Mouse (Mus musculus) neural tube, embryonic 12.5 days (tissue): ENCODE data around the gene Bcas1. TPM values are rescaled to one million over a fixed set of nuclear protein-coding genes. Genes with fewer than 3 reads are reported as not detected.
A peak's percentile ranks its signal among the peaks of the same experiment; 100 is the strongest.

Experiments used
- ATAC-seq: fragments of 200-750 bp; cut with Nextera tagmentation; 2 replicates; pipeline ENCODE4 v1.8.0; 2017; ENCODE audit warnings: low read depth, mild to moderate bottlenecking, moderate TSS enrichment, moderate library complexity; ENCODE audit not compliant: low FRiP score
- H3K27ac ChIP-seq: fragments of 300-500 bp; sonication (generic); 2 replicates; pipeline ENCODE4 v1.5.1; 2016
- H3K27me3 ChIP-seq: fragments of 300-500 bp; sonication (generic); replicated peaks from 2 replicates; pipeline ENCODE4 v1.6.1; 2016; ENCODE audit warnings: mild to moderate bottlenecking
- H3K36me3 ChIP-seq: fragments of 300-500 bp; sonication (generic); 2 replicates; pipeline ENCODE4 v1.6.1; 2016; ENCODE audit warnings: mild to moderate bottlenecking
- H3K4me1 ChIP-seq: fragments of 300-500 bp; sonication (generic); 2 replicates; pipeline ENCODE4 v1.6.1; 2016
- H3K4me2 ChIP-seq: fragments of 300-500 bp; sonication (generic); replicated peaks from 2 replicates; pipeline ENCODE4 v1.6.1; 2016; ENCODE audit warnings: mild to moderate bottlenecking
- H3K4me3 ChIP-seq: fragments of 300-500 bp; sonication (generic); 2 replicates; pipeline ENCODE4 v1.5.1; 2016
- H3K9ac ChIP-seq: fragments of 300-500 bp; sonication (generic); 2 replicates; pipeline ENCODE4 v1.6.1; 2016; ENCODE audit warnings: mild to moderate bottlenecking
- H3K9me3 ChIP-seq: fragments of 300-500 bp; sonication (generic); 2 replicates; pipeline ENCODE4 v1.6.1; 2016; ENCODE audit warnings: mild to moderate bottlenecking
- WGBS: fragments of 180-500 bp; shearing (Covaris S2); methylation state at CpG from one replicate; pipeline ENCODE4 v1.1.7; 2016; 5-methylcytosine and 5-hydroxymethylcytosine counted together
- polyA plus RNA-seq: library from polyadenylated mRNA; unstranded; fragments of >200 nt; fragmentation: Nextera tagmentation; extraction: Ambion mirVana; gene quantifications from 2 replicates; pipeline ENCODE4 v1.2.1, GENCODE M21; 2016

Bcas1 gene
- polyA plus RNA-seq, 1 experiment from 2014 or later: 12.8 TPM

DNA sequence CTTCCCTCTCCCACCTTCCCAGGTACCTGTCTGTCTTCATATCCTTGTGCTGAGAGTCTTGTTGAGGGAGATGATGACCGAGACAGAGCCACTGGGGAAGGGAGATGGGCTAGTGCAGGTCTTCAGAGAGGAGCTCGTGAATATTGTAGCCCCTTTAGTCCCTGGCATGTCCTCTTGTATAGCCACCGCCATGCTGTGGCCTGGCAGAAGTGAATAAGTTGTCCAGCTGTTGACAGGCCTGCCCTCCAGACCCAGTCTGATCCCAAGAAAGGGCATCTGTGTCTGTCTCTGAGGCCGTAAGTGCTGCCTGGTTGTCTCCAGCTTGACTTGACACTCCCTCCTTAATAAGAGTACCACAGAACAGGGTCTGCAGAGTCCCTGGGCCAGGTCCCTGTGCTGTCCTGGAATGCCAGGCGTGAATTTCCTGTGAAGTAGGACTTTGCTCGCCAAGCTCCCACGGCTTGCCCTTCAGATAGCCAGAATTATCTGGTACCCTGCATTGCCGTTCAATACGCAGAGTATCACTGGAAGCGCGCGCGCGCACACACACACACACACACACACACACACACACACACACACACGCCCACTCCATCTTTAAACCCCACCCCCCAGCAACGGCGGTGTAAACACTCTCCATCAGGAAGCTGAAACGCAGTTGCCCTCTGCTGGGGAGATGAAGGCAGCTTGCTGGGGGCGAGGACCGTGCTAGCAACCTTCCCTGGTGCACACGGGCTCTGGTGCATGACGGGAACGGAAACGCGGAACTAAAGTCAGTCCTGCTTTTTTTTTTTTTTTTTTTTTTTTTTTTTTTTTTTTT, 108.7 kb downstream of the Bcas1 start:
- peak overlapping the region; percentile 70 for H3K4me2 ChIP-seq
- H3K36me3 ChIP-seq: no peaks in the 10 kb centered on the region
- no peaks in the 10 kb centered on the region for H3K27me3 ChIP-seq
- ATAC-seq: peak; percentile 94
- H3K27ac ChIP-seq: peak overlapping the region; percentile 50
- no peaks in the 10 kb centered on the region for H3K9me3 ChIP-seq
- WGBS: 10% methylated on average over 24 of the region's 25 CpGs
- 0 out of 2 replicates have a peak overlapping the region, but pooled peaks have one; percentile 8 for H3K9ac ChIP-seq
- peak overlapping the region; percentile 22 for H3K4me3 ChIP-seq
- peaks cover 11% of the 10 kb centered on the region for H3K4me1 ChIP-seq

DNA sequence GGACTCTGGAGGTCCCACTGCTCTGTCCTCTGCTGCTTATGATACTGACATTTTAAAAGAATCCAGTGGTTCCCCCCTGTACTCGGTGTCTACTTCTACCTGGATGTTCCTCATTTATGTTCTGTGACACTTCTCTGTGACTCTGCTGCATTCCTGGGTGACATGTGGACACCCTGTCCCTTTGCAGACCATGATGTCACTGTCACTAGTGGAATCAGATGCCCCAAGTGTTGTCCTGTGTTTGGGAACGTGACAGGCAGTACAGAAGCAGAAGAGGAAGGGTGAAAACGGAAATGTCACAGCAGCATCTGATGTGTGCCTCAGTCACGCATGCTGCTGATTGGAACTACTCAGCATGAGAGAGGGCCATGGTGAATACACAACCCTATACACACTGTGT, 110.9 kb downstream of the Bcas1 start:
- Histone ChIP-seq H3K36me3 (no peaks in the 10 kb centered on the region), H3K27ac (no peak overlapping the region), H3K4me2 (no peak overlapping the region), H3K27me3 (no peaks in the 10 kb centered on the region), H3K9ac (no peak overlapping the region), H3K4me3 (no peak overlapping the region), H3K4me1 (peaks cover 8% of the 10 kb centered on the region; the same call in 1 of the 2 replicates), H3K9me3 (no peaks in the 10 kb centered on the region)
- no peak for ATAC-seq
- 91% methylated on average over 4 of the region's 4 CpGs for WGBS

DNA sequence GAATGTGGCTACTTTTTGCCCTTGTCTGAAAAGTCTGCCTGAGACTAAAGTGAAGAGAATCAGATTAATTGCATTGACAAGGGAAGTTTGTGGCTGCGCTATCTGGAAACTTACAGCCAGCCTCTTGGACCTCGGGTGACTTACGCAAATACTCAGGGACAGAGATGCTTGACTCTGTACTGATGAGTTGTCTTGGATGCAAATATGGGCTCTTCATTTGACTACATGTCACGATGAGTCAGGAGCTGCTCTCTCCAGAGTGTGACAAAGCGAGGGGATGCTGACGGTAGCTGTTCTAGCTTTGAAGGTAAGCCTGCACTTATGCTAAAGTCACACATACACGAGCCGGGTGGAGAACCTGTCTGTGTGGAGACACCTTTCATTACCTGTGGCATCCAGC, 111.3 kb downstream of the Bcas1 start:
- WGBS: 94% methylated on average over 8 of the region's 8 CpGs
- H3K27ac ChIP-seq: no peak overlapping the region
- H3K36me3 ChIP-seq: no peaks in the 10 kb centered on the region
- no peak overlapping the region for H3K9ac ChIP-seq
- H3K4me2 ChIP-seq: no peak overlapping the region
- no peak for ATAC-seq
- no peaks in the 10 kb centered on the region for H3K9me3 ChIP-seq
- no peaks in the 10 kb centered on the region for H3K27me3 ChIP-seq
- H3K4me3 ChIP-seq: no peak overlapping the region
- peaks cover 8% of the 10 kb centered on the region; the same call in 1 of the 2 replicates for H3K4me1 ChIP-seq

DNA sequence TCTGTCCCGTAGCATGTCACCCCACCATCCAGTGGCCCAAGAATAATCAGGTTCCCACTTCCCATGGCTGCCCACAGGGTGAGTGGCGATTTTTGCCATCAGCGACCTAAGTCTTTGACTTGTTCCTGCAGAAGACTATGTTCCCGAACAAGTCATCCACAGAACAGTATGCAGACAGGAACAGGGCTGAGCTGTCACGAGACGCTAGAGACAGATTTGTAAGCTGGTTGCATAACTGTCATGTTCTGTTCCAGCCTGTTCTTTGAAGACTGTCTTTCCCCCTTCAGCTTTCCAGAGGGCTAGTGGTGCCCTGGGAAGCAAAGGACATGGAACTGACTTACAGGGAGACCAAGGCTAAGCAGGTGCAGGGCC, 116.7 kb downstream of the Bcas1 start:
- WGBS: 91% methylated on average over 6 of the region's 6 CpGs
- H3K36me3 ChIP-seq: no peaks in the 10 kb centered on the region
- peaks cover 17% of the 10 kb centered on the region for H3K4me1 ChIP-seq
- no peak for ATAC-seq
- H3K9ac ChIP-seq: no peak overlapping the region
- no peak overlapping the region for H3K4me3 ChIP-seq
- no peak overlapping the region for H3K4me2 ChIP-seq
- H3K27me3 ChIP-seq: no peaks in the 10 kb centered on the region
- no peaks in the 10 kb centered on the region for H3K9me3 ChIP-seq
- no peak overlapping the region for H3K27ac ChIP-seq

DNA sequence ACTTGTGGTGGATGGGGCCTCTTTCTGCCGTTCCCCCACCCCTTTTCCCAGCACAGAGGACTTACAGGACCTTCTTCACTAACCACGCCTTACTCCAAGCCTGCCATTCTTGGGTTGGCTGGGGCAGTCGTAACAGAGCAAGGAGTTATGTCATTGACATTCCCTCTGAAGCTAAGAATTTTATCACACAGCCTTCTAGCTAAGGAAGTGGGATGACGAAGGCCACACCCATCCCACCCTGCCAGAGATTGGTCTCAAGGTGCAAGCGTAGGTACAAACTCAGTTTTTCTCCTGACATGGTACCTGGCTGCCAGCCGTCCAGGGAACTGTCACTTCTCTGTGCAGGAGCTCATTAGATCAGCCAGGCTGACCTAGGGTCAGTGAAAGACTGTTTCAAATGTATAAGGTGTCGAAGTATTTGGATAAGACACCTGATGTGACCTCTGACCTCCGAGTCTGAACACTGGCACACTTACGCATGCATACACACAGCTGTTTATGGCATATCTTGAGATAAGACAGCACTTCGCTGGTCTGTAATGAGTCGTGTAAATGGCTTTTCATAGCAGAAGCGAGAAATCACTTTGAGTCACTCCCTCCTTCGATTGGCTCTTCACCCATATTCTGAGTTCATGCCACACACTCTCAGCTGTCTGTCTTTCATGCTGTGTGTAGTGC, 117.2 kb downstream of the Bcas1 start:
- Histone ChIP-seq H3K36me3 (no peaks in the 10 kb centered on the region), H3K4me1 (peaks cover 17% of the 10 kb centered on the region), H3K4me2 (no peak overlapping the region), H3K4me3 (no peak overlapping the region), H3K27ac (no peak overlapping the region), H3K9me3 (no peaks in the 10 kb centered on the region), H3K27me3 (no peaks in the 10 kb centered on the region), H3K9ac (no peak overlapping the region)
- 89% methylated on average over 13 of the region's 13 CpGs for WGBS
- no peak for ATAC-seq

DNA sequence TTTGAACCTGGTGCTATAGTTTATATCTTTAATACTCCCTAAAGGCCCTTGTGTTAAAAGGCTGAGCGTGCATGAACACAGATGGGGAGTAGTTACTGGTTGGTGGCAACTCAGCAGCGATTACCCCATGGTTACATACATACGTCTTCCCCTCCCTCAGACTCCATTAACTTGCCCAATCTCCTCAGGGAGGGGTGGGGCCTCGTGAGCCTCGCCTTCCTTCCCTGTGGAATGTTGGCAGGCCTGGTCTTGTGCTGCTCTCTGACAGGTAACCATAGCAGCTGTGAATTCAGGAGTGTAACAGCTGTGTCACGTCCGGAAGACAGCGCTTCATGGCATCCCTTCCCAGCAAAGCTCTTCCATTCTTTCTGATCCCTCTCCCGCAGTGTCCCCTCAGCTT, 118.7 kb downstream of the Bcas1 start:
- no peaks in the 10 kb centered on the region for H3K9me3 ChIP-seq
- no peak for ATAC-seq
- WGBS: 65% methylated on average over 9 of the region's 9 CpGs

DNA sequence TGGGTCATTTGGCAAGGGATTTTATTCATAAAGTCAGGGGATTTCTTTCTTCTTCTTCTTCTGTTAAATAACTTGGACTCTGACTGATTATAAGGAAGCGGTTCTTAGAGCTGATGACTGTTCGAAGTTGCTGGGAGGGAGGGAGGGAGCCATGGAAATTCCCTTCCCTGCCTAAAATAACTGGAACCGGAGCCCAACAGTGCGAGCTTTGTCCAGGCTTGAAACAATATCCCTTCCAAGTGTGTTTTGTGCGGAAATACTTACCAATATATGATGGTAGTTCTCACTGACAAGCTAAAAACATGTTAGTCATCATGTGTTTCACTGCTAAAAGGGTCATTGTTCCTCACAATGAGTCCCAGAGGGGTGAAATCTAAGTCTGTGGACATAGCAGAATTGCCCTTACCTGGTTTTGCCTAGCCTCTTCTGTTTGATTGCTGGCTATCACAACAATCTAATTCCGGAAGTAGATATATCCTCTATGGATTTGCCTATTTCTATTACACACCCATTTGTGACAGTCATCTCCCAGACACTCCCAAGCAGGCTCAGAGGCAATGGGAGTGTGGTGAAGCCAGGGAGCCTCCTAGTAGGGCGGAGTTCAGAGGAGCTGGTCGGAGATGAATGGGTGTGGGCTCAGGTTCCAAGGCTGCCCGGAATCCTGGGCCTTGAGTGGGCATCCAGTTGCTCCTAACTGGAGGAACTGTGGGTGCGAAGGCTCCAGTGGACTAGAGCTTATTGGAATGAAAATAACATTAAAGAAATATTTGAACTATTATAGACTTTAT, 119.4 kb downstream of the Bcas1 start:
- peaks cover 17% of the 10 kb centered on the region for H3K4me1 ChIP-seq
- no peak overlapping the region for H3K4me2 ChIP-seq
- 0 out of 2 replicates have a peak overlapping the region, but pooled peaks have one; percentile 32 for H3K27ac ChIP-seq
- WGBS: 52% methylated on average over 10 of the region's 10 CpGs
- no peaks in the 10 kb centered on the region for H3K9me3 ChIP-seq
- peak; percentile 48; the same call in 1 of the 2 replicates for ATAC-seq
- no peak overlapping the region for H3K9ac ChIP-seq
- no peaks in the 10 kb centered on the region for H3K27me3 ChIP-seq
- H3K36me3 ChIP-seq: no peaks in the 10 kb centered on the region
- no peak overlapping the region for H3K4me3 ChIP-seq

More for the DNA sequence above, 118.7 kb downstream of the Bcas1 start:
- no peak overlapping the region for H3K27ac ChIP-seq
- H3K27me3 ChIP-seq: no peaks in the 10 kb centered on the region
- H3K4me3 ChIP-seq: no peak overlapping the region
- H3K4me1 ChIP-seq: peaks cover 17% of the 10 kb centered on the region
- H3K4me2 ChIP-seq: no peak overlapping the region
- no peaks in the 10 kb centered on the region for H3K36me3 ChIP-seq
- H3K9ac ChIP-seq: no peak overlapping the region

DNA sequence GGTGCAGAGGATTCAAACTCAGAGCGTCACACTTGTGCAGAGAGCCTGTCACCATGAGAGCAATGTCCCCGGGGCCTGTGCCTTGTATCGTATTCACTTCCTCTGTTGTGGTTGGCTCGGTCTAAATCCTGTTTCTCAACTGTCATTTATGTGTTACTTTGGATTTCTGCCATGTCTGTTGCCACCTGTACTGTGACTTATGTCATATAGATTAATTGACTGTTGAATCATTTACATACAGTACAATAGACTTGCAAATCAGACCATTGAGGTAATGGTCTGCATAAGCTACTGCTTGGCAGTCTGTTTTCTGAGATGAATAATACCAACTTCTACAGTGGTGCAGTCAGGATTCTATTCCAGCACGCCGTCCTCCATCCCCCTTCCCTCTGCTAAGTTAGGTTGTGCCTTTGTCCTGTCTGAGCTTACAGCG, 120.0 kb downstream of the Bcas1 start:
- Histone ChIP-seq H3K4me2 (no peak overlapping the region), H3K4me1 (peaks cover 17% of the 10 kb centered on the region), H3K9ac (no peak overlapping the region), H3K9me3 (0 out of 2 replicates have a peak, but pooled peaks cover 3% of the 10 kb centered on the region), H3K36me3 (no peaks in the 10 kb centered on the region), H3K27me3 (no peaks in the 10 kb centered on the region), H3K4me3 (no peak overlapping the region), H3K27ac (0 out of 2 replicates have a peak overlapping the region, but pooled peaks have one; percentile 32)
- WGBS: 52% methylated on average over 7 of the region's 7 CpGs
- ATAC-seq: peak; percentile 37; the same call in 1 of the 2 replicates

DNA sequence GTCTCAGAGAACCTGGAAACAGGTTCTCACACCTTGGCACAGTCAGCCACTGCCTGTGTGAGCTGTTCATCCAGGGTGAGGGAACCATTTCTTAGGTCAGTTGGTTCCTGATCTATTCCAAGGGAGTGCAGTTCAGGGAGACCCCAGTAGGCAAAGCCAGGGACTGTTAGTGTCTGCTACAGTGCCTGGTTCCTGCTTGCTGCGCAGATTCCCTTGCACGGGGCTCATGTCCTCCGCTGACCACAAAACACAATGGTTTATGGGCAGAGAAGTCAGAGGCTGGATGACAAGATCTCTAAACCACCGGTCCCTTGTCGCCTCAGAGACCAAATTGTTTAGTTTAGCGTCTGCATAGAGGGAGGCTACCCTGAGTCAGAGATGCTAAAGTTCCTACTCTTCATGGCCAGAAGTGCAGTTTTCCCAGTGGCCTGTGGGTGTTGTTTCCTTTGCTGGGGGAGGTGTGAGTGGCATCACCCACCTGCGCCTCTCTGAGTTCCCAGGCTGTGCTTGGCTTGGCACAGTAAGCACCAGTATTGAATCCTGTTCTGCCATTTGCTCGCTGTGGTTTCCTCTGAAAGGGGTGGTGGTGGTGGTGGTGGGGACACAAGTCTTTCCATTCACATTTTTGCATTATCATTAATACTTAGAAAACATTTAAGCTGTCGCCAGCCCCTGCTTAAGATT, 120.9 kb downstream of the Bcas1 start:
- Histone ChIP-seq H3K4me2 (no peak overlapping the region), H3K9me3 (0 out of 2 replicates have a peak, but pooled peaks cover 3% of the 10 kb centered on the region), H3K36me3 (no peaks in the 10 kb centered on the region), H3K4me3 (no peak overlapping the region), H3K4me1 (peaks cover 17% of the 10 kb centered on the region), H3K9ac (no peak overlapping the region), H3K27me3 (no peaks in the 10 kb centered on the region), H3K27ac (no peak overlapping the region)
- 84% methylated on average over 9 of the region's 9 CpGs for WGBS
- ATAC-seq: no peak

DNA sequence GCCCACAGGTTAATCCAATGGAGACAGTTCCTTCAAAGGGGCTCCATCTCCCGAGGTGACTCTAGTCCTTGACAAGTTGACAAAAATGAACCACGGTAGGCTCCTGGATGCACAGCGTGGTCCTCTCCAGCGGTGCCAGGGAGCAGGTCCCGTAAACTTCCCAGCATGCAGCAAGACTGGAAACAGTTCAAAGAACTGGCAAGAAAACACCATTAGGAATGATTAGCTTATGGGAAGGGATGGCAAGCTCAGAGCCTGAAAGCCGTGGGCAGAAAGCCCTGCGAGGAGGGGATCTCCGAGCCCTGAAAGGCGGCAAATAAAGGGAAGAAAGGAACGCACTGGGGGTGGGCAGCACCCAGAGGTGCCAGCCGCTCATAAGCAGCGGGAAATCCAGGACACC, 122.9 kb downstream of the Bcas1 start:
- H3K4me1 ChIP-seq: peaks cover 17% of the 10 kb centered on the region
- no peak overlapping the region for H3K4me3 ChIP-seq
- 81% methylated on average over 12 of the region's 12 CpGs for WGBS
- no peak overlapping the region for H3K27ac ChIP-seq
- 0 out of 2 replicates have a peak, but pooled peaks cover 3% of the 10 kb centered on the region for H3K9me3 ChIP-seq
- no peak for ATAC-seq
- no peak overlapping the region for H3K4me2 ChIP-seq
- no peaks in the 10 kb centered on the region for H3K27me3 ChIP-seq
- H3K36me3 ChIP-seq: no peaks in the 10 kb centered on the region
- H3K9ac ChIP-seq: no peak overlapping the region

DNA sequence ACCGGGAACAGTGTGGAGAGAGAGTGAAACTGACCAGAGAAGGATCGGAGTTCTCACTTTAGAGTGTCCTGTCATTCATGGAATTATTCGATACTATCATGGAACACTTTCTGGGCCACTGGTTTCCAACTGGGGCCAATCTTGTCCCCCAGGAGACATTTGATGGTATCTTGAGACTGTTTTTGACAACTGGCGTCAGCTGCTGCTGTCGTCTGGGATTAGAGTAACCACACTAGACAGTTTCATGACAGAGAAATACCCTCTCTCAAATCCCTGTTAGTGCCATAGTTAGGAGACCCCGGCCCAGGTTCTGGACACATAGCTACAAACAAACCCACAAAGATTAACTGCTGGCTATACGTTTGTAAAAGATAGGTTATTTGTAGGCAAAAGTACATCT, 124.0 kb downstream of the Bcas1 start:
- 88% methylated on average over 7 of the region's 7 CpGs for WGBS
- Histone ChIP-seq H3K4me1 (peaks cover 17% of the 10 kb centered on the region), H3K36me3 (no peaks in the 10 kb centered on the region), H3K27ac (no peak overlapping the region), H3K9me3 (0 out of 2 replicates have a peak, but pooled peaks cover 3% of the 10 kb centered on the region), H3K9ac (no peak overlapping the region), H3K4me3 (no peak overlapping the region), H3K27me3 (no peaks in the 10 kb centered on the region), H3K4me2 (no peak overlapping the region)
- ATAC-seq: no peak
